Mouse (Mus musculus) monocyte, adult 2 months (primary cell): Measurements from ENCODE around the gene Nup214.
"Not testable (repeated sequence)": the region's sequence is repeated elsewhere in the genome, so short reads cannot be mapped to it uniquely, and the experiment has no call there.

ENCODE experiments used
- DNase-seq, 2 experiments: peaks; one replicate each; pipeline ENCODE4 v3.0.0; 2022; ENCODE audit warnings: low spot score in 2 of 2, low read depth in 1 of 2

Gene Nup214

GRCm38 (mm10) chr2:31963491-31963890 lies 10.7 kb upstream of the Nup214 start:
- DNase-seq = no peak

- no peak for DNase-seq
Measured at GRCm38 (mm10) chr2:31964191-31964590, 10.0 kb upstream of the Nup214 start.

GRCm38 (mm10) chr2:31965110-31965509 lies 9.1 kb upstream of the Nup214 start:
- DNase-seq = peak in 1 of 2 experiments; percentile 27

- no peak for DNase-seq
Measured at GRCm38 (mm10) chr2:31966801-31967200, 7.4 kb upstream of the Nup214 start.

GRCm38 (mm10) chr2:31972589-31972988 lies 1.6 kb upstream of the Nup214 start:
- DNase-seq = no peak

- DNase-seq = no peak
Measured at GRCm38 (mm10) chr2:31974809-31975371, 654 bp downstream of the Nup214 start.

- DNase-seq = no peak
Measured at GRCm38 (mm10) chr2:31987774-31988173, 13.5 kb downstream of the Nup214 start.

- DNase-seq = no peak
Measured at GRCm38 (mm10) chr2:31990961-31991360, 16.7 kb downstream of the Nup214 start.

- no peak for DNase-seq
Measured at GRCm38 (mm10) chr2:31994896-31995295, 20.7 kb downstream of the Nup214 start.

GRCm38 (mm10) chr2:31996060-31996459 lies 21.8 kb downstream of the Nup214 start:
- DNase-seq = no peak

GRCm38 (mm10) chr2:31997539-31997938 lies 23.3 kb downstream of the Nup214 start:
- no peak for DNase-seq

GRCm38 (mm10) chr2:31998443-31998842 lies 24.2 kb downstream of the Nup214 start:
- DNase-seq = no peak

GRCm38 (mm10) chr2:32008311-32008710 lies 34.1 kb downstream of the Nup214 start:
- no peak for DNase-seq

- no peak for DNase-seq
Measured at GRCm38 (mm10) chr2:32008716-32009115, 34.5 kb downstream of the Nup214 start.

- no peak for DNase-seq
Measured at GRCm38 (mm10) chr2:32019704-32020103, 45.5 kb downstream of the Nup214 start.

GRCm38 (mm10) chr2:32020229-32020628 lies 46.0 kb downstream of the Nup214 start:
- no peak for DNase-seq

GRCm38 (mm10) chr2:32024372-32024771 lies 50.1 kb downstream of the Nup214 start:
- DNase-seq = no peak

- no peak for DNase-seq
Measured at GRCm38 (mm10) chr2:32029636-32030035, 55.4 kb downstream of the Nup214 start.

GRCm38 (mm10) chr2:32033436-32033835 lies 59.2 kb downstream of the Nup214 start:
- DNase-seq = no peak

- no peak for DNase-seq
Measured at GRCm38 (mm10) chr2:32034206-32034605, 60.0 kb downstream of the Nup214 start.

GRCm38 (mm10) chr2:32037279-32037858 lies 63.1 kb downstream of the Nup214 start:
- DNase-seq = no peak

- DNase-seq = no peak
Measured at GRCm38 (mm10) chr2:32038661-32039081, 64.4 kb downstream of the Nup214 start.

GRCm38 (mm10) chr2:32040646-32041045 lies 66.4 kb downstream of the Nup214 start:
- DNase-seq = not testable (repeated sequence)
